Mouse (Mus musculus) frontal cortex, postnatal 25 days (tissue): ENCODE data around the gene Mutyh.

Source experiments
- DNase-seq, 2 experiments: peaks; one replicate each; pipeline ENCODE4 v3.0.0; 2022; ENCODE audit warnings: low spot score in 2 of 2

Mutyh gene

DNA sequence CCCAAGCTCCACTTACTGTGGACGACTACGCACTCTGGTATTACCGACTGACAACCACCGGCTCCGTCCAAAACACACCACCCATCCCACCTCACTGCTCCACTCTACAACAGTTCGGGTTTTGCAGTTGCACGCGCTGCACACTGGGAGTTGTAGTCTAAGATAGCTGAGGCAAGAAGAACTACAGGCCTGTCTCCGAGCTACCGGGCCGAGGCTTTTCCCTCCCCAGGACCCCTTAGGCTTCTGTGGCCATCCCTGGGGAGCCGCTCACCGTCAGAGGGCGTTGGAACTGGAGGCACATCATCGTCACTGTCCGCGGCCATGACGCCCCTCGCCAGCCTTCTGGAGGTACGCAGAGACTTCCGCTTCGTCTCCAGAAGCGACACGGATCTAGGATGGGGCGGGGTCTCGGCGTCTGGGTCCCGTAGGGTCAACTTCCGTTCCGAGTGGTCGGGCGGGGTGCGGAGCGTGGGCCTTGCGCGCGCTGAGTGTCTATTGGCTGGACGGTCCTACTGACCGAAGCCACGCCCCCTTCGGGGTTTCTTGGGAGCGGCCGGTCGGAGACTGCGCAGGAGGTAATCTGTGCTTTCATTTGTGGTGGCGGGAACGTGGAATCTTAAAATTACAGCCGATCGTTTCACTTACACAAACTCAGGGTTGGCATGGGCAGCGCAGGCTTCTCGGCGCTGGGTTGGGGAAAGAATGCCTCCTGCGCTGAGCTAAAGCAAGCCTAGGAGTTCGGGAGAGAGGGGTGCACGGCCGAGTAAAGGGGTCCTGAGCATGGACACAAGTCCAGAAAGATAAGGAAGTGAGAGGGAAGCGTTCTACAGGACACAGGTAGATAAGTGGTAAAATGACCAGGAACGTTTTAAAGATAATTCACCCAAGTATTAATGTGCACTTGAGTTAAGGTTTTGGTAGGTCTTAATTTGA lies at the start of gene Mutyh, which contains the start of gene Toe1:
Gene Mutyh (plus strand): TSS at position 527 of the 933 bp plus-strand sequence.
Gene Toe1 (minus strand): TSS at position 444 of the 933 bp plus-strand sequence.
- DNase-seq = peak; percentile 76 to 82

DNA sequence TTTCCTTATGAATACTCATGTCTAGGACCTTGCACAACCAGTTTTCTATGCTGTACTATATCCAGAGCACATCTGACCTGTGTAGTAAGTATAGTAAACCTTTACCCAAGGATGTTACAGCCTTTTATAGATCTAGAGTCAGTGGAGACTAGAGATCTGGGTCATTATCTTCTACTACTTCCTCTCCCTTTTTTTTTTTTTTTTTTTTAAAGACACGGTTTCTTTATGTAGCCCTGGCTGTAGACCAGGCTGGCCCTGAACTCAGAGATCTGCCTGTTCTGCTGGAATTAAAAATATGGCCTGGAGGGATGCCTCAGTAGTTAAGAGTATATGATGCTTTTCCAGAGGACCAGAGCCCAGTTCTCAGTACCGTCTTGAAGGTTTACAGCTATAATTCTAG lies 45.6 kb upstream of the Mutyh start:
- no peak for DNase-seq

DNA sequence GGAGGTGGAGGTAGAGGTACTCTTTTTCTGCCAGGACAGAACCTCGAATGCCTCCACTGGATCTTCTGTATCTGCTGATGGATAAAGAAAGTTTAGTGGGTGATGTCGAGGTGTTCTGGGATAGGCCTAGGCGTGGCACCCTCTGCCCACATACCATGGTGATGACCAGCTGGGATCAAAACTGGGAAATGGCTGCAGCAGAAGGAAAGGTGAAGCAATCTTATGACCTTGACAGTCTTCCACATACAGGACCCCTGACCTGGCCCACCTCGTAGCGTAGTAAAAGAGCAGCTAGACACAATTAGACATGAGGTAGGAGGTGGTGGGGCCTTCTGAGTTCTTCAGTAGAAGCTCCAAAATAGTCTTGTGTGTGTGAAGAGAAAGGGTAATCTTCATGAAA lies 43.5 kb upstream of the Mutyh start:
- DNase-seq = no peak

- no peak for DNase-seq
Observed at GRCm38 (mm10) chr4:116768510-116768909, 39.0 kb upstream of the Mutyh start.

DNA sequence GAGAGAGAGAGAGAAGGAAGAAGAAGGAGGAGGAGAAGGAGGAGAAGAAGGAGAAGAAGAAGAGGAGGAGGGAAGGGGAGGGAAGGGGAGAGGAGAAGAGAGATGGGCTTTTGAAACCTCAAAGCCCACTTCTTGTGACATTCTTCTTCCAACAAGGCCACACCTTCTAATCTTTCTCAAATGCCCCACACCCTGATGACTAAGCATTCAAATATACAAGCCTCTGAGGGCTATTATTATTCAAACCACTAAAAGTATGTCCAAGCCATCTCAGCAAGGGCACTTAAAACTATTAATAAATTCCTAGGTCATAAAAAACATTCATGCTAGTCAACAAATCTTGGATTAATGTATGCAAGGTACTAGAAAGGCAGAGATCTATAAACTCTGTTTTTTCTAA lies 38.5 kb upstream of the Mutyh start:
- DNase-seq = no peak

DNA sequence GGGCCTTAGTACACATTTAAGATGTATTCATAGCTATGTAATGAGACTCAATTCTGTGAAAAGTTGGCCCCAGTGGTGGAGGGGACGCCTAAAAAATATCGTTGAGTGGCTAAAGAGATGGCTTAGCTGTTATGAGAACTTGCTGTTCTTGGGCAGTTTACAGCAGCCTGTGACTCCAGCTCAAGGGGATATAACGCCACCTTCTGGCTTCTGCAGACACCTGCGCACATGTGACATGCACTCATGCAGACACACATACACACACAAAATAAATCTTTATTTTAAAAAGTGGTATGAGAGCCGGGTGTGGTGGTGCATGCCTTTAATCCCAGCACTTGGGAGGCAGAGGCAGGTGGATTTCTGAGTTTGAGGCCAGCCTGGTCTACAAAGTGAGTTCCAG lies 31.1 kb upstream of the Mutyh start:
- no peak for DNase-seq

DNA sequence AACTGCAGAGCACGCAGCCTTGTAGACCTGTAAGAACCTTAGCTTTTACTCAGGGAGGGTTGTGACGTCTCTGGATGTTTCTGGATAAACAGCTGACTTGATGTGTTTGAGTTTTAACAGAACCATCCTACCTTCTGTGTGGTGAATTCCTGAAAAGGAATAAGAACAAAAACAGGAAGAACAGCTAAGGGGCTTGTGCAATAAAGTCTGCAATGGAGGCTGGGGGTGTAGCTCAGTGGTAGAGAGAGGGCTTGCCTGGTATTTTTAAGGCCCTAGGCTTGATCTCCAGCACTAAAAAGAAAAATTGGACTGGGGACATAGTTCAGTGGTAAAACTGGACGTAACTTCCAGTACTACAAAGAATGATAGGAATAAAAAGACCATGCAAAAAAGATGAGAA lies 30.4 kb upstream of the Mutyh start:
- DNase-seq = no peak

- DNase-seq = no peak
Observed at GRCm38 (mm10) chr4:116780541-116780940, 27.0 kb upstream of the Mutyh start.

DNA sequence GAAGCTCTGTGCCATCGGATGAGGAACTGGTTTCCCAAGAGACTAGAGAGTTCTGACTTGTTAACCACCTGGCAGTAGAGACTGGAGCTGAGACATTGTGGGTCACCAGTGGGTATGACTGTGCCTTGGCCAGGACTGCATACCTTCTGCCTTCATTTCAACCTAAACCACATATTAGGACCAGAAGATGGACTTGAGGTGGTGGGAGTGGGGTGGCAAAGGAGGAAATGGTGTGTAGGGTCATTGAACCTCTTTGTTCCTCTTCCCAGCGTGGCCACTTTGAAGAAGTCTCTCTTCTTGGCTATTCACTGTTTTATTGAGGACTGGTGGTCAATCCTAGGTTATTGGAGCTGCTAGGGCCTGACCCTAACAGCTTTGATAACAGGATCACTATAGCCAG lies 26.2 kb upstream of the Mutyh start:
- DNase-seq = no peak

DNA sequence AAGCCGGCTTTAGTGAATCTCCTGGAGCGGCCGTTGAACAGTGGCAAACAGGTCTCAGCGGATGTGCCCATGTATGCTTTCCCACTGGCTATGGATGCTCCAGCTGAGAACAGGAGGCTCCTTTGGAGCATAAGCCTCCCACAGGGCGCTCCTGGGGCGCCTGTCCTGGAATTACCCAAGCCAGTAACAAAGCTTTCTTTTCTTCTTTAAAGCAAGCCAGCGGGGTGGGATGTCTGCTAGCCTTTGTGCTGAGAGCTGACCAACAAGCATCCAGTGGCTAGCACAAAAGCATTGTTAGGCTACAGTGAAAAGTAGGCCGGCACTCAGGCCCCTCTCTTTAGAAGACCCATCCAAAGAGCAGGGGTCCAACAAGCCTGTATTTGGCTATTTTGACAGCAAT lies 25.4 kb upstream of the Mutyh start:
- no peak for DNase-seq

DNA sequence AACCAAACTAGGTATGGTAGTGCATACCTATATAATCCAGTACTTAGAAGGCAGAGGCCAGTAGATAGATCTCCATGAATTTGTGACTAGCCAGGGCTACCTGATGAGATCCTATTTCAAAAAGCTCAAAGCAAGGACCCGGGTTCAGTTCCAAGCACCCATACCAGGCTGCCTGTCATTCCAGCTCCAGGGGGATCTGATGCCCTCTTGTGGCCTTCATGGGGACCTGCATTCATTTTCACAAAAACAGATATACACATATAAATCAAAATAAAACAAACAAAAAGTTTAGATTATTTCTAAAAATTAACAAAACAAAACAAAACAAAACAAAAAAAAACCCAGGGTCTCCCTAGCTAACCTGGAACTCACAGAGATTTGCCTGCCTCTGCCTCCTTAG lies 20.9 kb upstream of the Mutyh start:
- DNase-seq = no peak

DNA sequence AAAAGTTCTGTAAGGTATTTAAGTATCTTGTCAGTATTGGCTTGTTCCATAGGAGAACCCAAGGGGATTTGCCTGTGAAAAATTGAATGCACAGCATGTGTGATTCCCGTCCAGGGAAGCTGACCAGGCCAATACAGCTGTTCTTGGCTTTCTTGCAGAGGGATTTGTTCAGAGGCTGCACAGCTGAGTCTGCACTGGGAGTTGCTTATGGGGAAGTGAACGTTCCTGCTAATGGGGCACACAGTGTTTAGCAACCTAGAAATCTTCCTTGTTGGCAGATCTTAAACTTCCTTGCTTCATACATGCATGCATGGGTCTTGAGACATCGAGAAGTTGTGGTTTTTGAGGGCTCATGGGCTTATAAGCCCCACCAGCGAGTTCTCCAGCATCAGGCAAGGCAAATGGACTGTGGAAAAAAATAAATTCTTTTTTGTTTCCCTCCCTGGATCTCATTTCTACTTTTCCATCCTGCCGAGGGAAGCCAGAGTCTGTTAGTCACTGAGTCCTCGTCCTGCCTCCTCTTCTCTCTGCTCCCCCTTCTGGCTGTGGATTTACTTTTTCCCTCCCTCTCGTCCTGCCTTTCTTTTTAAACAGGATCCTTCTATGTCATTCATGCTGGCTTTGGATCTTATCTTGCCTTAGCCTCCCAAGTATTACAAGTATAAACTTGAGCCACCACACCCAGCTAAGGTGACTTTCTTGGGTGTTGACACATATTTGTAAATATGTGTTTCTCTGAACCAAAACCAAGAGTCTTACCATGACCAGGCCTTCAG lies 19.4 kb upstream of the Mutyh start:
- DNase-seq = no peak

DNA sequence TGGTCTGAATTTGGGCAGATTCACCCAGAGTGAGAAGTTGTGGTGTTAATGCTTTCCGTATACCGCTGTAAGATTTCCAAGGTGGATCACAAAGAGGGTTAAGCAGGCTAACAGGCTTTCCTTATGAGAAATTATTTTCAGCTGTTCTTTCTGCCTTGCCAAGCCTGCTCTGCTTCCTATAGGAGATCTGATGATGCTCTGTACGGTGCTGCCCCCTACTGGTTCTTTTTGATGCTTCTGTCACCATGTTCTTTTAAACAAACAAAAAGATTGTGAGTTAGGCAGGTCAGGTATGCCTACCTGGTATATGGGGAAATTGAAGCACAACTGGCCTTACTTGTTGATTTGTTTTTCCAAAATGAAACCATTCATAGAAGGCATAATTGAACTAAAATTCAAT lies 18.6 kb upstream of the Mutyh start:
- peak; percentile 61 to 80 for DNase-seq

DNA sequence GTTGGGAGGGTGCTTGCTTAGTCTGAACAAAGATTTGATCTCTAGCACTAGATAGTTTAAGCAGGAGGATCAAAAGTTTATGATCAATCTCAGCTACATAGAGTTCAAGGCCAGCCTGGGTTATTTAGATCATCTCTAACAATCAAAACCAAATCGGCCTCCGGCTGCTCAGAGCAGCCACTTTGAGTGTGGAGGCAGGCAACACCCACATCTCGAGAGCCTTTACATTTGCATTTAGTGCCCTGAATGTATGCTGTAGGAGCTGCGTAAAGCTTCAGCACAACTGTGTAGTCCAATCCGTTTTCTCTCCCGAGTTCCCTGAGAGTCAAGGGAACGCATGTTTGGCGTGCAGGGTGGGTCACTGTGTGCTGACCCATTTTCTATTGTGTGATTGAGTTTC lies 15.1 kb upstream of the Mutyh start:
- DNase-seq = no peak

GRCm38 (mm10) chr4:116794273-116794672 lies 13.2 kb upstream of the Mutyh start:
- no peak for DNase-seq

GRCm38 (mm10) chr4:116796442-116797110 lies 10.9 kb upstream of the Mutyh start:
- DNase-seq = no peak

GRCm38 (mm10) chr4:116799901-116800300 lies 7.6 kb upstream of the Mutyh start:
- DNase-seq = no peak

- no peak for DNase-seq
Observed at GRCm38 (mm10) chr4:116811012-116811411, 3.5 kb downstream of the Mutyh start.

GRCm38 (mm10) chr4:116815276-116815675 lies 7.8 kb downstream of the Mutyh start:
- DNase-seq = no peak

GRCm38 (mm10) chr4:116817486-116817885 lies 10.0 kb downstream of the Mutyh start:
- DNase-seq = no peak

DNA sequence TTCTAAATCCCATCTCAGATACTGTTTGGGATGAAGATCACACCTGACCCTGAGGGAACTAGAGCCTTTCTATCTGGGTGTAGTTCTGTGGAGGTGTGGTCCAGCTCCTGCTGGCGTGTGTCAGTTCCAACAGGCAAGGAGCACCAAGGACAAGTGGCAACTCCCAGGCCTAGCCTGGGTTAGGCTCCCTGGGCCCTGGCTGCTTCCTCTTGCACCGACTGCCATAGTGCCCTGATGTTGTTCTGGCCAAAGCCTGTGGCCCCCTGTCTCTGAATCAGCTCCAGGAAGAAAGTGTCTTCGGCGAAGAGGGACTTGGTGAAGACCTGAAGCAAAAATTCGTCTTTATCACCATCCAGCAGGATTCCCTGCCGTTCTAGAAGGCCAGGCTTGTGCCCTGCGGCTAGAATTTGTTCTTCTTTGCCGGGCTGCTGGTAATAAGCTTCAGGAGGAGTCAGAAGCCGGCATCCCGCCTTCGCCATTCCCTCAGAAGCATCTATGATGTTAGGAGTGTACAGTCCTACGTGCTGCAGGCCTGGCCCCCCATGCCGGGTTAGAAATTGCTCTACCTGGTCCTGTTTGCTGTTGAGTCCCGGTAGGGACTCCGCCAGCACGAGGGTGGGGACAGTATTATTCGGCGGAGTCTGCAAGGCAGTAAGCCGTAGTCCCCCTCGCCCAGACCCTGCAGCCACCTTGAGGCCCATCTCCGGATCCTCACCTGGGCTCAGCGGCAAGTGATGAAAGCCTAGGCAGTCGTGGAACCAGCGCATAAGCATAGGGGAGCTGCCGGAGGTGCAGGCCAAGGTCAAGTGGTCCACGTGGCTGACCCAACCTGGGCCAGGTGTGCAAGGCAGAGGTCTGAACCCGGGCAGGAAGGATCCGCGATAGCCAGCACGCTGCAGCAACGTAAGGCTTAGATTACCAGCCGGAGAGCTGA lies 12.7 kb downstream of the Mutyh start:
- DNase-seq = no peak
